Comparison of ENCODE assay signal across 14 mouse cellular contexts in the genomic region with DNA sequence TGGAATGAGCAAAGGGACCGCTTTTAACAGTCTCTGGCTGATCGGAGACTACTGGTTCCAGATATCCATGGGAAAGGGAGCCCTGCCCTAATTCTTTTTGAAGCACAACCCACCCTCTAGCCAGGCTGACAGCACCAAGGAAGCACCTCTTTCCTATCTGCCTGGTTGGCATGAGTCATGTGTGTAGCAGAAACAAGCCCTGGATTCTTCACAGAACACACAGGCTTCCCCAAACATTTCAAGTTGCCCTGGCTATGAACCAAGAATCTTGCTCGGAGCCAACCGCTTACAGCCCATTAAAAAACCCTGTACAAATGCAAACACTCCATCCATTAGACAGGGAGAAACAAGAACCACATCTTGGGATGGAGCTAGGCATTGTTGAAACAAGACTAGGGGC.
DNase-seq lines count a peak whose midpoint lies in the region; ATAC-seq and TF ChIP-seq lines count a peak whose summit lies in the region.
"Had no signal": no experiment of that assay in that cellular context is flagged by ENCODE, and none has a peak within 500 bp of the region (broad histone marks: within the 10 kb centered on the region; RNA-seq: fewer than 3 reads in every experiment).

No protein-coding gene starts in this region.

- ATAC-seq in heart, embryonic 16.5 days (replicated peaks; ENCODE audit: extremely low read depth, insufficient read depth, low FRiP score) = no peak; the same call in 1 of the 2 replicates
- ATAC-seq in heart, embryonic 11.5 days (replicated peaks; ENCODE audit: insufficient number of reproducible peaks, low FRiP score, low TSS enrichment) = no peak

- DNase-seq in brain, embryonic 14.5 days (ENCODE audit: low read depth) = peak; percentile 79
- DNase-seq in heart, postnatal 4 days = peak; percentile 17
- DNase-seq in lung, postnatal 14 days = peak; percentile 55
- no peak for DNase-seq in spleen, adult 18-20 months
- DNase-seq in layer of hippocampus, adult 11-12 months (ENCODE audit: low spot score) = no peak
- DNase-seq: adrenal gland, postnatal 36 days; cerebellum, adult 18-20 months; gastrocnemius, adult 2 months; kidney, postnatal 36 days; thymus, adult 2 months had no signal

- no peak for TF ChIP-seq CTCF in brain, embryonic 14.5 days (IDR thresholded peaks at IDR 0.05; ENCODE audit: borderline replicate concordance, extremely low read depth, insufficient read depth, insufficient read length)

- H3K9me3 ChIP-seq in heart, embryonic 16.5 days (replicated peaks; ENCODE audit: control insufficient read depth, low read length) = no peaks in the 10 kb centered on the region
- H3K9me3 ChIP-seq in heart, embryonic 11.5 days (replicated peaks; ENCODE audit: control insufficient read depth, low read length) = no peaks in the 10 kb centered on the region

- H3K4me2 ChIP-seq in heart, embryonic 16.5 days (ENCODE audit: low read depth, low read length) = peak overlapping the region; percentile 17; the same call in 1 of the 2 replicates
- H3K4me2 ChIP-seq in heart, embryonic 11.5 days = no peak overlapping the region
- H3K4me2 ChIP-seq: hindbrain, embryonic 14.5 days had no signal

- no peak overlapping the region for H3K9ac ChIP-seq in heart, embryonic 16.5 days (ENCODE audit: low read length)
- H3K9ac ChIP-seq in heart, embryonic 11.5 days (ENCODE audit: low read depth, low read length) = no peak overlapping the region
- H3K9ac ChIP-seq: hindbrain, embryonic 14.5 days had no signal

- WGBS in heart, embryonic 16.5 days = 49% methylated on average over 4 of the region's 4 CpGs
- WGBS in heart, embryonic 11.5 days (ENCODE audit: insufficient replicate concordance) = 75% methylated on average over 4 of the region's 4 CpGs

- no peaks in the 10 kb centered on the region for H3K36me3 ChIP-seq in heart, embryonic 16.5 days (ENCODE audit: control insufficient read depth, insufficient read depth)
- no peaks in the 10 kb centered on the region for H3K36me3 ChIP-seq in heart, embryonic 11.5 days (ENCODE audit: control insufficient read depth, insufficient read depth, low read length)

- no peak for TF ChIP-seq POLR2A in brain, embryonic 14.5 days (IDR thresholded peaks at IDR 0.05; ENCODE audit: borderline replicate concordance, extremely low read depth, insufficient read depth, insufficient read length, poor library complexity, severe bottlenecking)

- no peak overlapping the region for H3K4me3 ChIP-seq in heart, embryonic 16.5 days (ENCODE audit: low read length)
- H3K4me3 ChIP-seq in heart, embryonic 11.5 days (ENCODE audit: low read depth, low read length) = no peak overlapping the region
- H3K4me3 ChIP-seq: gastrocnemius, adult 2 months had no signal

- peak overlapping the region; percentile 36 for H3K27ac ChIP-seq in heart, embryonic 16.5 days (ENCODE audit: low read length)
- H3K27ac ChIP-seq in heart, embryonic 11.5 days (ENCODE audit: low read depth, low read length) = no peak overlapping the region
- H3K27ac ChIP-seq: gastrocnemius, adult 2 months; hindbrain, embryonic 14.5 days had no signal

- peaks cover 11% of the 10 kb centered on the region for H3K4me1 ChIP-seq in heart, embryonic 16.5 days (ENCODE audit: control insufficient read depth, insufficient read depth, low read length)
- peaks cover 13% of the 10 kb centered on the region for H3K4me1 ChIP-seq in heart, embryonic 11.5 days (ENCODE audit: control insufficient read depth, insufficient read depth, low read length)

- no peaks in the 10 kb centered on the region for H3K27me3 ChIP-seq in heart, embryonic 16.5 days (ENCODE audit: control insufficient read depth, insufficient read depth, low read length)
- no peaks in the 10 kb centered on the region for H3K27me3 ChIP-seq in heart, embryonic 11.5 days (ENCODE audit: control insufficient read depth, insufficient read depth, low read length)
- H3K27me3 ChIP-seq: CH12.LX had no signal

Comparison
In these comparisons a context has a peak if more than half of its experiments do, and no peak if none do; other contexts are left out.
1. DNase-seq: peak in brain, embryonic 14.5 days (single experiment), heart, postnatal 4 days (single experiment) and lung, postnatal 14 days (single experiment); none in spleen, adult 18-20 months (0 of 2) and layer of hippocampus, adult 11-12 months (single experiment).